Mouse (Mus musculus) CH12.LX (cell line): ENCODE measurements around the gene Sephs1.

Source experiments
- CTCF ChIP-seq, 2 experiments: IDR thresholded peaks in 1 of 2; conservative IDR thresholded peaks in 1 of 2; 2 replicates each; pipeline ENCODE4 v1.5.1; 2011 to 2012; ENCODE audit warnings: low read depth in 2 of 2, low read length in 2 of 2, improper control_type of control experiment in 1 of 2, inconsistent platforms in 1 of 2, mild to moderate bottlenecking in 1 of 2, moderate library complexity in 1 of 2
- E2F4 ChIP-seq: IDR thresholded peaks from 2 replicates; pipeline ENCODE4 v1.6.1; 2011; ENCODE audit warnings: low read depth, low read length, improper control_type of control experiment; ENCODE audit not compliant: insufficient replicate concordance
- ELF1 ChIP-seq: IDR thresholded peaks from 2 replicates; pipeline ENCODE4 v1.6.1; 2014; ENCODE audit warnings: low read depth, mild to moderate bottlenecking, inconsistent platforms, low read length, improper control_type of control experiment
- MEF2A ChIP-seq: IDR thresholded peaks from 2 replicates; pipeline ENCODE4 v1.6.1; 2014; ENCODE audit warnings: low read depth, mild to moderate bottlenecking, inconsistent platforms, low read length, improper control_type of control experiment, borderline replicate concordance
- NRF1 ChIP-seq: IDR thresholded peaks from 2 replicates; pipeline ENCODE4 v1.6.1; 2014; ENCODE audit warnings: low read depth, mild to moderate bottlenecking, inconsistent platforms, low read length, improper control_type of control experiment, moderate library complexity
- POLR2A ChIP-seq: IDR thresholded peaks from 2 replicates; pipeline ENCODE4 v1.6.1; 2011; ENCODE audit warnings: low read depth, mild to moderate bottlenecking, improper control_type of control experiment, low read length
- POLR2AphosphoS2 ChIP-seq: IDR thresholded peaks from 2 replicates; pipeline ENCODE4 v1.6.1; 2011; ENCODE audit warnings: low read depth, low read length, improper control_type of control experiment
- SMC3 ChIP-seq: IDR thresholded peaks from 2 replicates; pipeline ENCODE4 v1.6.1; 2011; ENCODE audit warnings: low read depth, low read length, improper control_type of control experiment
- TBP ChIP-seq: conservative IDR thresholded peaks from 2 replicates; pipeline ENCODE4 v1.6.1; 2011; ENCODE audit warnings: low read depth, low read length, improper control_type of control experiment
- USF1 ChIP-seq: IDR thresholded peaks from 2 replicates; pipeline ENCODE4 v1.6.1; 2014; ENCODE audit warnings: low read depth, mild to moderate bottlenecking, inconsistent platforms, low read length, improper control_type of control experiment
- ZC3H11A ChIP-seq: IDR thresholded peaks from 2 replicates; pipeline ENCODE4 v1.6.1; 2012; ENCODE audit warnings: low read depth, mild to moderate bottlenecking, inconsistent platforms, low read length, improper control_type of control experiment
- ZKSCAN1 ChIP-seq: IDR thresholded peaks from 2 replicates; pipeline ENCODE4 v1.6.1; 2012; ENCODE audit warnings: low read depth, inconsistent platforms, low read length, improper control_type of control experiment, borderline replicate concordance
- ZMIZ1 ChIP-seq: IDR thresholded peaks from 2 replicates; pipeline ENCODE4 v1.6.1; 2012; ENCODE audit warnings: low read depth, mild to moderate bottlenecking, inconsistent platforms, low read length, improper control_type of control experiment

DNA sequence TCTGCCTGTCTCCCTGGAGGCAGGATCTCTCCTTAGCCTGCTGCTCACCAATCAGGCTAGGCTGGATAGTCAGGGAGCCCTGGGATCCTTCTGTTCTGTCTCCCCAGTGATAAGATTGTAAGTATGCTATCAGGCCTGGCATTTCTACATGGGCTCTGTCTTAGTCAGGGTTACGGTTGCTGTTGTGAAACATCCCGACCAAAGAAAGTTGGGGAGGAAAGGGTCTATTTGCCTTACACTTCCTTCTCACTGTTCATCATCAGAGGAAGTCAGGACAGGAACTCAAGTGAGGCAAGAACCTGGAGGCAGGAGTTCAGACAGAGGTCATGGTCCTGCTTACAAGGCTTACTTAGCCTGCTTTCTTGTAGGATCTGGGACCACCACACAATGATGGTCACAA, 47.9 kb downstream of the Sephs1 start:
- TF ChIP-seq ZMIZ1: no peak
- no peak for TF ChIP-seq ZC3H11A
- TF ChIP-seq ZKSCAN1: no peak
- no peak for TF ChIP-seq MEF2A
- TF ChIP-seq USF1: no peak
- no peak for TF ChIP-seq SMC3
- no peak for TF ChIP-seq CTCF (conservative IDR thresholded peaks at IDR 0.05 in 1 of 2, IDR thresholded peaks at IDR 0.05 in 1 of 2; ENCODE audit: low read depth in 2 of 2, low read length in 2 of 2)
- TF ChIP-seq TBP: no peak
- TF ChIP-seq POLR2A: no peak
- no peak for TF ChIP-seq ELF1
- TF ChIP-seq POLR2AphosphoS2: no peak
- no peak for TF ChIP-seq NRF1
- no peak for TF ChIP-seq E2F4
